Mouse (Mus musculus): Measurements from ENCODE around the gene Fgfr2. TPM values are rescaled to one million over a fixed set of nuclear protein-coding genes. Genes with fewer than 3 reads are reported as not detected.

Gene Fgfr2
- polyA plus RNA-seq, 1 experiment, result 114 TPM

- Histone ChIP-seq H3K4me3 (replicated peaks; ENCODE audit: extremely low read depth, low read depth, low read length) (no peak overlapping the region), H3K4me1 (ENCODE audit: control insufficient read depth, insufficient read depth, low read length) (peaks cover 5% of the 10 kb centered on the region)
- TF ChIP-seq CTCF (IDR thresholded peaks at IDR 0.05; ENCODE audit: insufficient read depth, low read length) (no peak), POLR2A (IDR thresholded peaks at IDR 0.05; ENCODE audit: borderline replicate concordance, extremely low read depth, low read depth, low read length) (no peak)
- WGBS, result 50% methylated on average over 1 of the region's 1 CpGs
- no peak for DNase-seq
Measured at GRCm38 (mm10) chr7:132565831-132566230, 557.3 kb downstream of the Fgfr2 start.

DNA sequence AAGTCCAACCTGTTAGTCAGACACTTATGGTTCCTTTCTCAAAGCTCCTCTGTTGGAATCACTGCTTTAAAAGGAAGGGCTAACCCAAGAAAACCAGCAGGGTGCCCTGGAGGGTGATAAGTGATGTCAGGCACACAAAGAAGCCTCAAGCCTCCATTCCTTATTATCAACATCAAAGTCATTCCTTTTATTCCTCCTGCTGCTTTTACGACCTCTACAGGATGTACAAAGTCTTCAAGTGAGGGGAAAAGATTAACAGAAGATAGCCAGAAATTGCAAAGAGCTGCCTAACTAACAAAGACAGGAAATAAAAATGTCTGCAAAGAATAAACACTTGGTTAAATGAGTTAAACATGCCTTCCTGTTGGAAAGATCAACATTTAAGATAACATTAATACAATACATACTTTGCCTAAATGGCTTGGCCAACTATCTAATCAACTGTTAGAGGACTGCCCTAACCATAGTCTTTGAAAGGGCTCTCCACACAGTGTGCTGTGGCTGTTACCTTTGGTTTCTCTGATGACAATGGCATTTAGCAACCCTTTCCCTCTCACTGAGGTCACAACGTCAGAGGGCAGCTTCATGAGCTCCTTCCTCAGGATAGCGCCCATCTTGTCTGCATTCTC lies 563.9 kb downstream of the Fgfr2 start:
- H3K4me1 ChIP-seq (ENCODE audit: control insufficient read depth, insufficient read depth, low read length), result peaks cover 5% of the 10 kb centered on the region; the same call in 1 of the 2 replicates
- 41% methylated on average over 3 of the region's 3 CpGs for WGBS
- no peak for DNase-seq
- TF ChIP-seq CTCF (IDR thresholded peaks at IDR 0.05; ENCODE audit: insufficient read depth, low read length) (no peak), POLR2A (IDR thresholded peaks at IDR 0.05; ENCODE audit: borderline replicate concordance, extremely low read depth, low read depth, low read length) (no peak)
- no peak overlapping the region for H3K4me3 ChIP-seq (replicated peaks; ENCODE audit: extremely low read depth, low read depth, low read length)

DNA sequence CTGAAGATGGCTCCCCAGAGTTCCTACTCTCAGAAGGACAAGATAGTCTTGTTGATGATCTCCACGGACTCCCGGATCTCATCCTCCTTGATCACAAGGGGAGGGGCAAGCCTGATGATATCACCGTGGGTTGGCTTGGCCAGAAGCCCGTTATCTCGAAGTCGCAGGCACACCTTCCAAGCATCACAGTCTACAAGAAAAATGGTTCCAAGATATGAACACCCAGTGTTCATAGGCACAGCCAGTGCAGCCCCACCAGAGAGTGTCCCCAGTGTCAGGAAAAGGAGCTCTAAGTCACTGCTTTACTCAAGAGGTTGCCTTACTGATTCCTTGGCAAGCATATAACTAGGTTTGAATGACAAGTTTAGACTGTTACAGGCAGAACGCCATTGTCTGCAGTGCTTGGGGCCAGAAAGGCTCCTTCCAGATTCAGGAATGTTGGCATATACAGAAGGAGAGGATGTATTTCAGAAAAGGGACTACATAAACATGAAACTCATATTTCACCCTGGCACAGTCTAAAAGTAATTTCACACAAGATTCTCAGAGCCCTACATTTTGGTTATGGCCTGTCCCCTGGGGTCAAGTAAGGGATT lies 564.9 kb downstream of the Fgfr2 start:
- Histone ChIP-seq H3K4me1 (ENCODE audit: control insufficient read depth, insufficient read depth, low read length) (peaks cover 5% of the 10 kb centered on the region; the same call in 1 of the 2 replicates), H3K4me3 (replicated peaks; ENCODE audit: extremely low read depth, low read depth, low read length) (no peak overlapping the region)
- no peak for TF ChIP-seq CTCF (IDR thresholded peaks at IDR 0.05; ENCODE audit: insufficient read depth, low read length)
- no peak for TF ChIP-seq POLR2A (IDR thresholded peaks at IDR 0.05; ENCODE audit: borderline replicate concordance, extremely low read depth, low read depth, low read length)
- 51% methylated on average over 7 of the region's 7 CpGs for WGBS
- no peak for DNase-seq

DNA sequence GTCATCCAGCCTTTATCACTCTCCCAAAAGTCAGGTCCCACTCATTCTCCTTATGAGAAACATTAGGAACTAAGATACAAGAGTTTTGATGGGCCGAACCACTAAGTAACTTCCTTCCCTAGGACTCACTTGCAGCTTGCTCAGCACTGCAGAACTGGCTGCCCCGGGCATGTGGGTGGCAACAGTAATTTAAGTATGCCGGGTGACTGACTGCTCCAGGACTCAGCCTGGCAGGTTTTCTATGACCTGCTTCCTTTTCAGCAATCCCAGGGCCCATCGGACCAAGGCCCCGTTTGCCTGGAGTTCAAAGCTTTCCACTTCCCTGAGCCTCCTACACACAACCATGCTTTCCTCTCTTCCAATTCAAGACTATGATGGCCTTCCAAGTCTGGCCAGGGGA lies 566.6 kb downstream of the Fgfr2 start:
- peaks cover 5% of the 10 kb centered on the region; the same call in 1 of the 2 replicates for H3K4me1 ChIP-seq (ENCODE audit: control insufficient read depth, insufficient read depth, low read length)
- H3K4me3 ChIP-seq (replicated peaks; ENCODE audit: extremely low read depth, low read depth, low read length), result no peak overlapping the region
- 83% methylated on average over 5 of the region's 5 CpGs for WGBS
- TF ChIP-seq POLR2A (IDR thresholded peaks at IDR 0.05; ENCODE audit: borderline replicate concordance, extremely low read depth, low read depth, low read length) (no peak), CTCF (IDR thresholded peaks at IDR 0.05; ENCODE audit: insufficient read depth, low read length) (no peak)
- DNase-seq, result no peak

DNA sequence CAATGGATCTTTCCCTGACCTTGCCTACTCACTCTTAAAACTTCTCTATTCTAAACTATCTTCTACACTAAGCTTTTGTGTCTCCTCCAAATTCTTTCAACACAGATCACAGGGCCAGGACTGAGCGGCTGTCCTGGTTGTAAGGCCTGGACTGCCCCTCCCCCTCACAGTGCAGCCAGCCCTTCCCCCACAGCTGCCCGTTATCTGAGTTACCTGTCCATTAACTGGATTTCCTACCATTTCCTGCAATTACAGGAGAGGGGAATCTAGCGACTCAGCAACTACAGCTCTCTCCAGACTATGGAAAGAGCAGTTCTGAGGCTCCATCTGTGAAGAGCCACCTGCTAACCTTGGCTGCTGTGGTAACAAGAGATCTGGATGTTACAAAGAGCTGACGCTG lies 567.2 kb downstream of the Fgfr2 start:
- TF ChIP-seq CTCF (IDR thresholded peaks at IDR 0.05; ENCODE audit: insufficient read depth, low read length) (no peak), POLR2A (IDR thresholded peaks at IDR 0.05; ENCODE audit: borderline replicate concordance, extremely low read depth, low read depth, low read length) (no peak)
- Histone ChIP-seq H3K4me3 (replicated peaks; ENCODE audit: extremely low read depth, low read depth, low read length) (no peak overlapping the region), H3K4me1 (ENCODE audit: control insufficient read depth, insufficient read depth, low read length) (peaks cover 5% of the 10 kb centered on the region; the same call in 1 of the 2 replicates)
- DNase-seq, result no peak
- WGBS, result 52% methylated on average over 4 of the region's 4 CpGs

DNA sequence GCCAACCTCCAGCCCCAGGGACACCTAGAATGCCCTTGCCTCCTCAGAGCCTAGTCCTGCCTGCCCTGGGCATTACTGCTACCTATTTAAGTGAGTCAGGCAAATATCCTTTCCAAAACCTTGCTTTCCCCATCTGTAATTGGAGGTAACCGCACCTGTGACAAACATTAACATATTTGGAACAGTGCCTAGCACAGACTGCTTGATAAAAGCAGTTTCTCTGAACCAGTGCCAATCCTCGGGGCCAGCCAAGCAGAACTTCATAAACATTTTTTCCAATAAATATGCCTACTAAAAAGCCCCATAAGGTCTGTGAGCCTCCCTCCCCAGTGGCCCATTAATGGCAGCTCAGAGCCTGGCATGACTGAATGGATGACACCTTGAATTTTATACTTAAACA lies 569.1 kb downstream of the Fgfr2 start:
- WGBS, result 33% methylated on average over 2 of the region's 2 CpGs

GRCm38 (mm10) chr7:132551351-132552126 lies 571.6 kb downstream of the Fgfr2 start:
- Histone ChIP-seq H3K4me1 (ENCODE audit: control insufficient read depth, insufficient read depth, low read length) (no peaks in the 10 kb centered on the region), H3K4me3 (replicated peaks; ENCODE audit: extremely low read depth, low read depth, low read length) (peak overlapping the region; percentile 56)
- peak; percentile 92 for DNase-seq
- TF ChIP-seq CTCF (IDR thresholded peaks at IDR 0.05; ENCODE audit: insufficient read depth, low read length) (peak; percentile 93), POLR2A (IDR thresholded peaks at IDR 0.05; ENCODE audit: borderline replicate concordance, extremely low read depth, low read depth, low read length) (peak; percentile 33; the same call in 1 of the 2 replicates)
- WGBS, result 1% methylated on average over 27 of the region's 27 CpGs

More for the DNA sequence above, 569.1 kb downstream of the Fgfr2 start:
- no peak for DNase-seq
- H3K4me1 ChIP-seq (ENCODE audit: control insufficient read depth, insufficient read depth, low read length), result peaks cover 3% of the 10 kb centered on the region; the same call in 1 of the 2 replicates
- TF ChIP-seq POLR2A (IDR thresholded peaks at IDR 0.05; ENCODE audit: borderline replicate concordance, extremely low read depth, low read depth, low read length), result no peak
- no peak overlapping the region for H3K4me3 ChIP-seq (replicated peaks; ENCODE audit: extremely low read depth, low read depth, low read length)

- no peak for DNase-seq
- no peaks in the 10 kb centered on the region for H3K4me1 ChIP-seq (ENCODE audit: control insufficient read depth, insufficient read depth, low read length)
- H3K4me3 ChIP-seq (replicated peaks; ENCODE audit: extremely low read depth, low read depth, low read length), result no peak overlapping the region
- no peak for TF ChIP-seq POLR2A (IDR thresholded peaks at IDR 0.05; ENCODE audit: borderline replicate concordance, extremely low read depth, low read depth, low read length)
- no peak for TF ChIP-seq CTCF (IDR thresholded peaks at IDR 0.05; ENCODE audit: insufficient read depth, low read length)
- WGBS, result 77% methylated on average over 3 of the region's 3 CpGs
Measured at GRCm38 (mm10) chr7:132547126-132547525, 576.0 kb downstream of the Fgfr2 start.

- DNase-seq, result no peak
- TF ChIP-seq CTCF (IDR thresholded peaks at IDR 0.05; ENCODE audit: insufficient read depth, low read length) (no peak), POLR2A (IDR thresholded peaks at IDR 0.05; ENCODE audit: borderline replicate concordance, extremely low read depth, low read depth, low read length) (no peak)
- no peaks in the 10 kb centered on the region for H3K4me1 ChIP-seq (ENCODE audit: control insufficient read depth, insufficient read depth, low read length)
- no peak overlapping the region for H3K4me3 ChIP-seq (replicated peaks; ENCODE audit: extremely low read depth, low read depth, low read length)
- WGBS, result 51% methylated on average over 4 of the region's 4 CpGs
Measured at GRCm38 (mm10) chr7:132542427-132542826, 580.7 kb downstream of the Fgfr2 start.
